Mouse (Mus musculus): ENCODE results near the gene Edn2.

Edn2 gene

DNA sequence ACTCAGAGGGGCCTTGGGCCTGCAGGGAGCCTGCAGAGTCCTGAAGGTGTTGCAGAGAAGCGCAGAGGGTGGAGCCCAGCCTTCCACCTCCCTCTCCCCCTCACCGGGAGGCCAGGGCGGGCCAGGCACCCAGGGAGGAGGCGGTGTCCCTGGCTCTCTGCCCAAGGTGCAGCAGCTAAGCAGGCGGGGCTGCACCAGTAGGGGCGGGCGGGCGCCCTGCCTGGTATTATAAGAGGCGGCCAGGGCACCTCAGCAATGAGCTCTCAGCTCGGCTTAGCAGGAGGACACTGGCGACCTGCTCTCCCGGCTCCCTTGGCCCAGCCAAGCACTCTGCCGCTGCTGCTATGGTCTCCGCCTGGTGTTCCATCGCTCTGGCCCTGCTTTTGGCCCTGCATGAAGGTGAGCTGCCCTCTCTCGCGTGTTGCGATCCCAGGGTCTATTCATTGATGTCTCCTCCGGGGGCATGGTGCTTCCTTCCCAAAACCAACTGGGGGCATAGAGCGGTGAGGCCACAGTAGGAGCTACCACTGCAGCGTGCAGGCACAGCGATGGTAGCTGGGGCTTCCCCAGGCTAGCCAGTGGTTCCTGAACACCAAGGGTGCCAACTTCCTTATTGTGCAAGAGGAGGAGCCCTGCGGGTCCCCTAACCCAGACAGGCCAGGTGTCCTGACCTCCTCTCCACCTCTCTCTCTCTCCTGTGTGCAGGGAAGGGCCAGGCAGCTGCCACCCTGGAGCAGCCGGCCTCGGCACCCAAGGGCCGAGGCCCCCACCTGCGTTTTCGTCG is at the start of gene Edn2:
Gene Edn2, plus strand, starts transcription at position 41 of the 784 bp plus-strand sequence.
- no peak for DNase-seq (ENCODE audit: extremely low spot score, low read depth, low spot score)

DNA sequence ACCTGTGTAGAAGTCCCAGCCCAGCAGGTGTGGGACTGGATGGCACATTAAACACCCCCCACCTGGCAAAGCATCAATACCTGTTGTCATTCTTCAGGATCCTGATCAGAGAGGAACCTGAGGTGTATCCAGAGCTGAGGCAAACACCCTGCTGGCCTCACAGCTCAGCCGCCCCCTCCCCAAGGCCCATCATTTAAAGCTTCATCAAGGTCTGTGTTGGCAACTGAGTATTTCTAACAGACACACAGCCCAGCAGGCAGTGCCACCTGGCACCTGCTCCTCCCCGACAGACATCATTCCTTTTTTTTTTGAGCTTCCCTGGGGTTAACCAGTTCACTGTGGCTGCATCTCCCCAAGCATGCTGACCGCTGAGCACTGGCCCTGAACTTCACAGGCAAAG is 45.5 kb upstream of the Edn2 start:
- DNase-seq (ENCODE audit: extremely low spot score, low read depth, low spot score): no peak

GRCm38 (mm10) chr4:120116312-120116711 is 44.7 kb upstream of the Edn2 start:
- DNase-seq (ENCODE audit: extremely low spot score, low read depth, low spot score): no peak

DNA sequence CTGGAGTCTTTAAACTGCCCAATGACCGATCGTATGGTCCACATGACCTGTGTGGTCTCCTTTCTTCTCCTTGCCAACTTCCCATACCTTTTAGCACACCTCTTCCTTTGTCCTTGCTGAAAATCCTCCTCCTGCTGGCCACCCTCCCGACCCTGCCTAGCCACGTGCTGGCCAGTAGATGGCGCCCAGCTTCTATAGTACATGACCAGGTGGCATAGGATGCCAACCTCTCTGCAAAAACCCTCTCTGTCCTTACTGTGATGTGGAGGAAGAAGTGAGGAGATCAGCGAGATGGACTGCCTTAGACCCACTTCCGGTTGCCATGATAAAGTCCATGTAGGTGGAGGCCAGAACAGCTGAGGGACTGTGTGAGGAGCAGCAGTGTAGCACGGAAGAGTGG is 40.7 kb upstream of the Edn2 start:
- DNase-seq (ENCODE audit: extremely low spot score, low read depth, low spot score): no peak

DNA sequence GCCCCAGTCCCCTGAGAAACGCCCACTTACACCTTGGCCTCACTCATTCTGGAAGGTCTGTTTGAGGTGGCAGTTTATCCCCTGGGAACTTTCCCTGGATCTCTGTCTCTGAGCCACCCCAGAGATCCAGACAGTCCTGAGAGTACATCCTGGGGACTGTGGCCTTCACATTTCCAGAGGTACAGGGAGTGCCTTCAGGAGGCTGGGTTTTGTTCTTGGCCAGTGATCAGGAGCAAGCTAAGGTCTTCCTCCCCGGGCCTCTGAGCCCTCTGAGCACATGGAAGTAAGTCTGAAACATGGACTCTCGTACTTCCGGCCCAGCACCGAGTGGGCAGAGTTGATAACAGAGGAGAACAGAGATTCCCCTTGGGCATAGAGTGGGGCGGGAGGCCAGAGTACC is 36.4 kb upstream of the Edn2 start:
- DNase-seq (ENCODE audit: extremely low spot score, low read depth, low spot score): no peak

- no peak for DNase-seq (ENCODE audit: extremely low spot score, low read depth, low spot score)
Observed at GRCm38 (mm10) chr4:120126047-120126446, 35.0 kb upstream of the Edn2 start.

DNA sequence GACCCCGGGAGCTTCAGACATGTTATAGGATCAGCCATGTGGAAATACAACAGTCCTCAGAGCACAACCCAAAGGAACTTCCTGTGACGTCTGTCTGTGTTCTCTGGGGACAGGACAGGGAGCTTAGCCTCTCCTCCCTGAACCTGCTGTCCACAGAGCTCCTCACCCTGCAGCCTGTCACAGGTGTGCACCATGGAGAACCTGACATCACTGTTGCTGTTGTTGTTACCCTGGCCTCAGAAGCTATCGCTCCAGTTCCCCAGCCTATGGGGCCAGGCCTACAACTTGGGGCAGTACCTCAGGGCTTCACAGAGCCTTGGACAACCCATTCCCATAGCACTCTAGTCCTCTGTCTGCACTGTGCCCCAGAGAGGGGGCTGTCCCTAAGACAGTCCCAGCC is 33.7 kb upstream of the Edn2 start:
- no peak for DNase-seq (ENCODE audit: extremely low spot score, low read depth, low spot score)

DNA sequence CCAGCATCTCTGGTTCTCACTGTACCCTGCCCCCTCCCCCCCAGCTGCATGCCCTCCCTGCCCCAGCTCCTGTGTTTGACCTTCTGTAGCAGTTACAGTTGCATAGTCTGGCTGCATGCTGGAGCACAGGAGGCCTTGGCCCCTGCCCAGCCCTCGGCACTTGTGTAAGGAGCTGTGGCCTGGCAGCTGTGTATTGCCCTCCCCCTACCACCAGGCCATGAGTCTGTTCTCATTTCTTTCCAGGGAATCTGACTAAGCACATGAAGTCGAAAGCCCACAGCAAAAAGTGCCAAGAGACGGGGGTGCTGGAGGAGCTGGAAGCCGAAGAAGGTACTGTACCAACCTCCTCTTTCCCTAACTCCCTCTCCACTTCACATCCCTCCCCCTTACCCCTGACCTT is 33.0 kb upstream of the Edn2 start:
- DNase-seq (ENCODE audit: extremely low spot score, low read depth, low spot score): no peak

DNA sequence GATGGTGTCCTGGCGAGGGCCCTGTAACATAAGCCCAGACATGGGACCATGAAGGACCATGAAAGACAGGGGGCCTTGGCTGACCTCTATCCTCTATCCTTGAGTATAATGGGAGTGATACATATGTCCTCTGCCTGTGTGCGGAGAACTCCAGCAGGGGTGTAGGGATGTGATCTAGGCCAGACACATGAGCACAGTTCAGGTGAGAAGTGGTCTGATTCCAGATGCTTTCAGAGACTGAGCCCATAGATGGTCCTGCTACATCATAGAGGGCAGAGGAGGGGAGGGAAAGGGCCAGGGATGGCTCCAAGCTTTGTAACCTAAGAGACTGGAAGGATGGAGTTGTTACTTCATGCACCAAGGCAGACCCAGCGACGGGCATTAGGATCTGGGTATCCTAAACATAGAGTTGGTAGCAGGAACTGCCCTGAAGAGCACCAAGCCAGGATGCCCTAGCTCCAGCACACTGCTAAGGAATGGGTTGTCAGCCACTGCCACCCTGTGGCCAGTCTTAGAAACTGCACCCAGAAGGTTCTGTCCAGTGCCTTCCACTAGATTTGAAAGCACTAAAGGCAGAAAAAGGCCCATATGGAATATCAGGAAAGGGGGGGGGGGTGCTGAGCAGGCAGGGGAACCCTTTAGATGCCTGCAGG is 31.6 kb upstream of the Edn2 start:
- no peak for DNase-seq (ENCODE audit: extremely low spot score, low read depth, low spot score)

DNA sequence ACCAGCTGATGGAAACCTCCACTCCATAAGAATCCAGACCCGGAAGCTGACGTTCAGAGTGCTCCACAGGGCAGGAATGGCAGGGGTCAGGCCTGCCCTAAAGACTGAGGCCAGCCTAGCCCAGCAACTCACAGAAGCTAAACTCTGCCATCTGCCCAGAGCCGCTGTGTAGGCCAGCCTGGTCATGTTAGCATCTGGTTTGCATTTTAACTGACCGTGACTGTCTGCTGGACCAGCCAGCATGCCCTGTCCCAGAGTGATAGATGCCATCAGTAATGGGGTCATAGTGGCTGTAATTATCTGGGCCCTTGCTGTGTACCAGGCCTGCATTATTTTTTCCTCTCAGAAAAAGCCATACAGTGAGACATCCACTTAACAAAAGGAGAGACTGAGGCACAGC is 30.1 kb upstream of the Edn2 start:
- no peak for DNase-seq (ENCODE audit: extremely low spot score, low read depth, low spot score)

DNA sequence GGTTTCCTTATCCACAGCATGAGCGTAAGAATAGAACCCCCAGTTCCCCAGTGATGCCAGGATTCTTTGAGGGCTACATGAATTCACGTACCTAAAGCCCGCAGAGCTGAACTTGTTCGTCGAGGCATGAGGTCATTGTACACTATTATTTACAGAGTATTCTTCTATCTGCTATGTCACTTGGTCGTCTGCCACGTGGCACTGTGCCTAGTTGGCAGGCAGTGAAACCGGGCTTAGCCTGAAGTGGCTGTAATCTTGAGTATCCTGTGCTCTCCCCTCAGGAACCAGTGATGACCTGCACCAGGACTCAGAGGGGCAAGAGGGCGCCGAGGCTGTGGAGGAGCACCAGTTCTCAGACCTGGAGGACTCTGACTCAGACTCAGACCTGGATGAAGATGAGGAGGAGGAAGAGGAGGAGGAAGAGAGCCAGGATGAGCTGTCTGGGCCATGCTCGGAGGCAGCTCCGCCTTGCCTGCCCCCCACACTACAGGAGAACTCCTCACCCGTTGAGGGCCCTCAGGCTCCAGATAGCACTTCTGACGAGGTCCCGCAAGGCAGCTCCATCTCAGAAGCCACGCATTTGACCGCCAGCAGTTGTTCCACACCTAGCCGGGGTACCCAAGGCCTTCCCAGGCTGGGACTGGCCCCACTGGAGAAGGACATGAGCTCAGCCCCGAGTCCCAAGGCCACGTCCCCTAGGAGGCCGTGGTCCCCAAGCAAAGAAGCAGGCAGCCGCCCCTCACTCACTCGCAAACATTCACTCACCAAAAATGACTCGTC is 29.4 kb upstream of the Edn2 start:
- DNase-seq (ENCODE audit: extremely low spot score, low read depth, low spot score): no peak

DNA sequence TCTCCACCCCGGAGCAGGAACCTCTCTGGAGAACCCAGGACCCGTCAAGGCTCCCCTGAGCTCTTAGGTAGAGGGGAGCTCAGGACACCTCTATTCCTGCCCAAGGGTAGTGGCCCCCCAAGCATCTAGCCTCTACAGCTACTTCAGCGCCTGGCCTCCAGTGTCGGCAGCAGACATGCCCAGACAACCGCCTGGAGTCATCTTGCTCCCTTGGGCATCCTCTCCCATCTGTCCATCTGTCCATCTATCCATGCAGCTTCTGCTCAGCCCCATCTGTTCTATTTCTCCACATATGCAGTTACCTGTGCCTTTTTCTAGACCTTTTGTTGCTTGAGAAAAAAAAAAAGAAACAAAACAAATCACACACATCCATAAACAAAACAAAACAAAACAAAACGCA is 26.8 kb upstream of the Edn2 start:
- no peak for DNase-seq (ENCODE audit: extremely low spot score, low read depth, low spot score)

GRCm38 (mm10) chr4:120141810-120142209 is 19.2 kb upstream of the Edn2 start:
- DNase-seq (ENCODE audit: extremely low spot score, low read depth, low spot score): no peak

GRCm38 (mm10) chr4:120142905-120143304 is 18.1 kb upstream of the Edn2 start:
- no peak for DNase-seq (ENCODE audit: extremely low spot score, low read depth, low spot score)

DNA sequence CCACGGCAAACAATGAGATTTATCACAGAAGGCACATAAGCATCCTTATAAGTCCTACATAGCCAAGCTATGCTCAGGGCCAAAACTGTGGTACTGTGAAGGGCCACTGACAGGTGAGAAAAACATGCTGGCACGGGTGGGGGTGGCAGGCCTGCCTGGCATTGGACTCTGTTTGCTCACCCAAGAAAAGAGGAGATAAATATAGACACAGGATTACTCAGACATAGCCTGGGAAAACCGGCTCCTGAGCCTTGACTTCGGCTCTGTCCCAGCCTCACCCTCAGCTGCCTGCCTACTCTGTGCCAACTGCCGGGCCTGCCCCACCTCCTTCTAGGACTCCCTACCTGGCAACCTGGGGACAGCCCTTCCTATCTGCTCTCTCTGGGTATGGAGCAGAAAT is 16.7 kb upstream of the Edn2 start:
- no peak for DNase-seq (ENCODE audit: extremely low spot score, low read depth, low spot score)

DNA sequence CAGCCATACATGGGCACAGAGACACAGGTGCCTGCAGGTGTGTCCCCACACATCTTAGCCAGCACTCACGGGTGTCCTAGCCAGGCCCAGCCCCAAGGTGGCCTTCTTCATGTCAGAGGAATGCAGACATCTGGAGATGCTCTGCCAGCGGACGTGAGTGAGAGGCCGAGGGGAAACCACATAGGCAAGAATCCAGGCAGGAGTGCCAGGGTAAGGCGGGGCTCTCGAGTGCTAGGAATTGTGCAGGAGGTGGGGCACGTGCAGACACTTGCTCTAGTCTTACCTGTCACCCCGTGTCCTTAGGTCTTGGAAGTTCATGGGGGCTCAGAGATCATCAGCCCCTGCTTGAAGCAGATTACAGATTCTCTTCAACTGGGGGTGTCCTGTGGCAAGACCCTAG is 15.1 kb upstream of the Edn2 start:
- no peak for DNase-seq (ENCODE audit: extremely low spot score, low read depth, low spot score)

- DNase-seq (ENCODE audit: extremely low spot score, low read depth, low spot score): no peak
Observed at GRCm38 (mm10) chr4:120148291-120149141, 12.5 kb upstream of the Edn2 start.

- DNase-seq (ENCODE audit: extremely low spot score, low read depth, low spot score): peak; percentile 3
Observed at GRCm38 (mm10) chr4:120149142-120149524, 11.9 kb upstream of the Edn2 start.

- DNase-seq (ENCODE audit: extremely low spot score, low read depth, low spot score): no peak
Observed at GRCm38 (mm10) chr4:120150345-120150920, 10.6 kb upstream of the Edn2 start.

DNA sequence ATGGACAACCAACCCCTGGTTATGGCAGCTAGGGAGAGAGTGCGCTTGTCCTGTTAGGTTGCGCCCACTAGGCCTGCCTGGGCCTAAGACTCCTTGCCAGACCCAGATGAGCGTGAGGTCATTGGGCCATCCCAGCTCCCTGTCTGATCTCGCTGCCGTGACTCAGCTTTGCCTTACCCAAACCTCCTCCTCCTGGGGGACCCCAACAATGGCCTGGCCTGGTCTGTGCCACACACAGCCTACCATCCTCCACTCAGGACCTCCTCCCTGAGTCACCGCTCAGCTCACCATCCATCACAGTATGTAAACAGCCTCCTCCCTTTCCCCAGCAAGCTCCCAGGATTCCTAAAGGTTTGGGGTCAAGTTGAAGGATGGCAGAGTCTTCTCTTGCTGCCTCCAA is 9.1 kb upstream of the Edn2 start:
- no peak for DNase-seq (ENCODE audit: extremely low spot score, low read depth, low spot score)

DNA sequence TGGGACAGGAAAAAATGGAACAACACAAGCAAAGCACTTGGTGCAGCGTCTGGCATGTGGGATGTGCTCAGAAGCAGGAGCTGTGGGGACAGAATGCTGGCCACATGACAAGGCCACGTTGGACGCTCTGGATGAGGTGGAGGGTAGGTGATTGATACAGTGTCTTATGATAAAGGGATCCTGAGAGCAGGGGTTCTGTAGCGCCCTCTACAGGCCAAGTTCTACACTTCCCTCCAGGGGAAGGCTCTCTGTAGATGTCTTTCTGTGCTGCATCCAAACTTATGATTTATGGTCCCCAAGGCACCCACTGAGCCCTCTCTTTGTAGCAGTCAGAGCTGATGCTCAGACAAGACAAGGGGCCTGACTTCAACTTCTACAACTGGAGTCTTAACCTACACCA is 8.4 kb upstream of the Edn2 start:
- no peak for DNase-seq (ENCODE audit: extremely low spot score, low read depth, low spot score)
